Mouse (Mus musculus): ENCODE data around the gene Acoxl. TPM values are rescaled to one million over a fixed set of nuclear protein-coding genes. Genes with fewer than 3 reads are reported as not detected.

Acoxl gene
- polyA plus RNA-seq, 1 experiment, result not detected

GRCm38 (mm10) chr2:128158734-128159410 lies 320.2 kb downstream of the Acoxl start:
- Histone ChIP-seq H3K4me3 (ENCODE audit: insufficient read depth, low read depth, low read length) (no peak overlapping the region), H3K36me3 (ENCODE audit: control insufficient read depth, insufficient read depth, low read length) (no peaks in the 10 kb centered on the region), H3K27me3 (replicated peaks; ENCODE audit: control insufficient read depth, insufficient read depth, low read length) (no peaks in the 10 kb centered on the region), H3K27ac (ENCODE audit: insufficient read depth, low read depth, low read length) (no peak overlapping the region), H3K4me1 (ENCODE audit: control insufficient read depth, insufficient read depth, low read length) (no peaks in the 10 kb centered on the region)
- TF ChIP-seq CTCF (conservative IDR thresholded peaks at IDR 0.05; ENCODE audit: insufficient read depth, insufficient read length, low read depth, low read length) (no peak), POLR2A (IDR thresholded peaks at IDR 0.05; ENCODE audit: low read depth, low read length) (no peak)
- WGBS, result 69% methylated on average over 17 of the region's 17 CpGs
- DNase-seq, result no peak

GRCm38 (mm10) chr2:128159619-128160125 lies 321.0 kb downstream of the Acoxl start:
- DNase-seq, result no peak
- H3K4me1 ChIP-seq (ENCODE audit: control insufficient read depth, insufficient read depth, low read length), result no peaks in the 10 kb centered on the region
- H3K36me3 ChIP-seq (ENCODE audit: control insufficient read depth, insufficient read depth, low read length), result no peaks in the 10 kb centered on the region
- H3K4me3 ChIP-seq (ENCODE audit: insufficient read depth, low read depth, low read length), result no peak overlapping the region
- H3K27ac ChIP-seq (ENCODE audit: insufficient read depth, low read depth, low read length), result no peak overlapping the region
- TF ChIP-seq CTCF (conservative IDR thresholded peaks at IDR 0.05; ENCODE audit: insufficient read depth, insufficient read length, low read depth, low read length) (no peak), POLR2A (IDR thresholded peaks at IDR 0.05; ENCODE audit: low read depth, low read length) (no peak)
- 66% methylated on average over 7 of the region's 7 CpGs for WGBS
- H3K27me3 ChIP-seq (replicated peaks; ENCODE audit: control insufficient read depth, insufficient read depth, low read length), result no peaks in the 10 kb centered on the region

- H3K27me3 ChIP-seq (replicated peaks; ENCODE audit: control insufficient read depth, insufficient read depth, low read length), result no peaks in the 10 kb centered on the region
- peaks cover 4% of the 10 kb centered on the region; the same call in 1 of the 2 replicates for H3K4me1 ChIP-seq (ENCODE audit: control insufficient read depth, insufficient read depth, low read length)
- WGBS, result 70% methylated on average over 8 of the region's 8 CpGs
- no peaks in the 10 kb centered on the region for H3K36me3 ChIP-seq (ENCODE audit: control insufficient read depth, insufficient read depth, low read length)
- no peak for TF ChIP-seq CTCF (conservative IDR thresholded peaks at IDR 0.05; ENCODE audit: insufficient read depth, insufficient read length, low read depth, low read length)
- TF ChIP-seq POLR2A (IDR thresholded peaks at IDR 0.05; ENCODE audit: low read depth, low read length), result no peak
- no peak overlapping the region for H3K27ac ChIP-seq (ENCODE audit: insufficient read depth, low read depth, low read length)
- DNase-seq, result no peak
- H3K4me3 ChIP-seq (ENCODE audit: insufficient read depth, low read depth, low read length), result no peak overlapping the region
Measured at GRCm38 (mm10) chr2:128163177-128163576, 324.5 kb downstream of the Acoxl start.

GRCm38 (mm10) chr2:128166623-128167423 lies 328.1 kb downstream of the Acoxl start:
- H3K4me1 ChIP-seq (ENCODE audit: control insufficient read depth, insufficient read depth, low read length), result peaks cover 4% of the 10 kb centered on the region; the same call in 1 of the 2 replicates
- DNase-seq, result peak; percentile 75
- H3K27ac ChIP-seq (ENCODE audit: insufficient read depth, low read depth, low read length), result no peak overlapping the region
- H3K27me3 ChIP-seq (replicated peaks; ENCODE audit: control insufficient read depth, insufficient read depth, low read length), result no peaks in the 10 kb centered on the region
- TF ChIP-seq POLR2A (IDR thresholded peaks at IDR 0.05; ENCODE audit: low read depth, low read length) (no peak), CTCF (conservative IDR thresholded peaks at IDR 0.05; ENCODE audit: insufficient read depth, insufficient read length, low read depth, low read length) (no peak)
- 38% methylated on average over 13 of the region's 13 CpGs for WGBS
- no peak overlapping the region for H3K4me3 ChIP-seq (ENCODE audit: insufficient read depth, low read depth, low read length)
- no peaks in the 10 kb centered on the region for H3K36me3 ChIP-seq (ENCODE audit: control insufficient read depth, insufficient read depth, low read length)

GRCm38 (mm10) chr2:128167930-128168329 lies 329.3 kb downstream of the Acoxl start:
- TF ChIP-seq POLR2A (IDR thresholded peaks at IDR 0.05; ENCODE audit: low read depth, low read length), result no peak
- peaks cover 4% of the 10 kb centered on the region; the same call in 1 of the 2 replicates for H3K4me1 ChIP-seq (ENCODE audit: control insufficient read depth, insufficient read depth, low read length)
- 95% methylated on average over 12 of the region's 12 CpGs for WGBS
- H3K36me3 ChIP-seq (ENCODE audit: control insufficient read depth, insufficient read depth, low read length), result no peaks in the 10 kb centered on the region
- DNase-seq, result no peak
- no peaks in the 10 kb centered on the region for H3K27me3 ChIP-seq (replicated peaks; ENCODE audit: control insufficient read depth, insufficient read depth, low read length)
- no peak overlapping the region for H3K4me3 ChIP-seq (ENCODE audit: insufficient read depth, low read depth, low read length)
- H3K27ac ChIP-seq (ENCODE audit: insufficient read depth, low read depth, low read length), result no peak overlapping the region

- Histone ChIP-seq H3K27ac (ENCODE audit: insufficient read depth, low read depth, low read length) (no peak overlapping the region), H3K27me3 (replicated peaks; ENCODE audit: control insufficient read depth, insufficient read depth, low read length) (no peaks in the 10 kb centered on the region), H3K4me1 (ENCODE audit: control insufficient read depth, insufficient read depth, low read length) (peaks cover 4% of the 10 kb centered on the region; the same call in 1 of the 2 replicates), H3K4me3 (ENCODE audit: insufficient read depth, low read depth, low read length) (no peak overlapping the region), H3K36me3 (ENCODE audit: control insufficient read depth, insufficient read depth, low read length) (no peaks in the 10 kb centered on the region)
- 92% methylated on average over 5 of the region's 5 CpGs for WGBS
- TF ChIP-seq CTCF (conservative IDR thresholded peaks at IDR 0.05; ENCODE audit: insufficient read depth, insufficient read length, low read depth, low read length) (no peak), POLR2A (IDR thresholded peaks at IDR 0.05; ENCODE audit: low read depth, low read length) (no peak)
- no peak for DNase-seq
Measured at GRCm38 (mm10) chr2:128169486-128169885, 330.8 kb downstream of the Acoxl start.

GRCm38 (mm10) chr2:128169972-128170371 lies 331.3 kb downstream of the Acoxl start:
- 82% methylated on average over 11 of the region's 11 CpGs for WGBS

More at GRCm38 (mm10) chr2:128169972-128170371, 331.3 kb downstream of the Acoxl start:
- no peaks in the 10 kb centered on the region for H3K36me3 ChIP-seq (ENCODE audit: control insufficient read depth, insufficient read depth, low read length)
- no peak for DNase-seq
- H3K27me3 ChIP-seq (replicated peaks; ENCODE audit: control insufficient read depth, insufficient read depth, low read length), result no peaks in the 10 kb centered on the region
- no peak overlapping the region for H3K4me3 ChIP-seq (ENCODE audit: insufficient read depth, low read depth, low read length)
- peaks cover 4% of the 10 kb centered on the region; the same call in 1 of the 2 replicates for H3K4me1 ChIP-seq (ENCODE audit: control insufficient read depth, insufficient read depth, low read length)
- TF ChIP-seq POLR2A (IDR thresholded peaks at IDR 0.05; ENCODE audit: low read depth, low read length), result no peak
- TF ChIP-seq CTCF (conservative IDR thresholded peaks at IDR 0.05; ENCODE audit: insufficient read depth, insufficient read length, low read depth, low read length), result no peak
- no peak overlapping the region for H3K27ac ChIP-seq (ENCODE audit: insufficient read depth, low read depth, low read length)
